Mouse (Mus musculus) cerebellum, postnatal 36 days (tissue): ENCODE measurements around the gene Prodh2.

Experiments used
- DNase-seq, 2 experiments: peaks; one replicate each; pipeline ENCODE4 v3.0.0; 2021 to 2022; ENCODE audit warnings: mixed read lengths in 2 of 2

The Prodh2 gene

DNA sequence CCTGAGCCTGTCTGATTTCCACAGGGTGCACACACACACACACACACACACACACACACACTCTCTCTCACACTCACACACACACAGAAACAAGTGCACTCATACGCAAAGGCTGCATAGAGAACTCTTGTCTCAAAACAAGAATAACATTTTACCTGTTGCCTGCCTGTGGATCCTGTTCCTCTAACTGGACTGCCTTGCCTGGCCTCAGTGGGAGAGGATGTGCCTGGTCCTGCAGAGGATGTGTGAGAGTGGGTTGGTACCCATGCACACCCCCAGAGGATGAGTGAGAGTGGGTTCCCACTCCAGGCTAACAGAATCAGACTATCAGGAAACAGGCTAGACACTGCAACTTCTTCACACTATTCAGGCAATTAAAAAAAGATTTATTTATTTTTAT, 57.2 kb downstream of the Prodh2 start:
- no peak for DNase-seq

DNA sequence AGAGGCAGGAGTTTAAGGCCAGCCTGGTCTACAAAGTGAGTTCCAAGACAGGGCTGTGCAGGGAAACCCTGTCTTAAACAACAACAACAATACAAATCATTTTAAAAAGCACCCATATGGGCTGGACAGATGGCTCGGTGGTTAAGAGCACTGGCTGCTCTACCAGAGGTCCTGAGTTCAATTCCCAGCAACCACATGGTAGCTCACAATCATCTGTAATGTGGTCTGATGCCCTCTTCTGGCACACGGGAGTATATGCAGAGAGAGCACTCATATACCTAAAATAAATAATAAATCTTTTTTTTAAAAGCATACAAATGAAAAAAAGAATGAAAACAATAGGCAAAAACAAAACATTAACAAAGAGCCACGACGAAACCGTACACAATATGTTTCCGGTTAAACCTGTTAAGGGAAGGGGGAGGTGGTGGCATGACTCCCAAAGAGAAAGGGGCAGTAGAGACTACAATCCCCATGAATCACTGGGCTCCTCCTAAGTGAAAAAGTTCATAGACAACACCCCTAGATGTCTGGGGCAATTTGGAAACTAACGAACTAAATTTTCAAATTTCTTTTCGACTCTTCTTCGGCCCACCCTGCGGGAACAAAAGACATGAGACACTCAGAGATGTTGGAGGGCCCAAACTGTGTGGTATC, 58.2 kb downstream of the Prodh2 start:
- no peak for DNase-seq

DNA sequence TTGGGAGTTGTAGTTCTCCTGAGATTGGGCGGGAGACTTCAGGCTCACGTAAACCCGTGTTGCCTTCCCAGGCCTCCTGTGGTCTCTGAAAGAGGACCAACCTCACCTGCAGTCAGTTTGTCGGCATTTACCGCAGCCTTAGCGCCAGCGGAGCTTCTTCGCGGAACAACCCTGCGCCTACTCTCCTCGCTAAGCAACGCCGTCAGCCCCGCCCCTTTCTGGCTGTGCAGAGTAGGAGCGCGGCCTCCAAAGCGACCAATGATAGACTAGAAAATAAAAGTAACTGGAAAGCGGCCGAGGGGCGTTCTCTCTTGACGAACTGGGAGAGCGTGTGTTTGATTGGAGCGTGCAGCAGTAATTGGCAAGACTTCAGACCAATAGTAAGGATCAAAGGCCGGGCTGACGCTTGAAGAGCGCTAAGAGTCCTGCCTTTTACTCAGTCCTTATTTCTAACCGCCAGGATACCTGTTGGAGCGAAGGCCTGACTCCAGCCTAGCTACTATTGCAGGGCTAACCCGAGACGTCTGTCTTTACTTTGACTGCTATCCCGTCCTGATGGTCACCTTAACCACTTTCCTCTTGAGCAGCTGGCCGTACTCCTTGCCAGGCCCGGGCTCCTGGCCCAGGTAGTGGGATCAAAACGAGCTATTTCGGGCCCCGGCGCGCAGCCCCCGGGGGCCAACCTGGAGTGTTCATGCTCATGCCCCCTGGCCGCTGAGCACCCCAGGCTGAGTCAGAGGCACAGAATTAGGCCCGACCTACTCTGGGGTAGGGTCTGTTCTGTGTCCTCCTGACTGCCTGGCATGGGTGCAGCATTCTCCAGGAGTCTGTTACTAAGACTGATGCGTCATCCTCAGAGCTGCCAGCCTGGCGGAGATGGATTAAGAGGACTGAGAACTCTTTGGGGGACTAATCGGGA, 58.9 kb downstream of the Prodh2 start, which contains the start of the genes Hspb6 and Proser3:
Gene Hspb6 (plus strand): TSS at position 77 of the 919 bp plus-strand sequence.
Gene Proser3 (minus strand): TSS at position 198 of the 919 bp plus-strand sequence.
- DNase-seq: peak; percentile 94 to 98

DNA sequence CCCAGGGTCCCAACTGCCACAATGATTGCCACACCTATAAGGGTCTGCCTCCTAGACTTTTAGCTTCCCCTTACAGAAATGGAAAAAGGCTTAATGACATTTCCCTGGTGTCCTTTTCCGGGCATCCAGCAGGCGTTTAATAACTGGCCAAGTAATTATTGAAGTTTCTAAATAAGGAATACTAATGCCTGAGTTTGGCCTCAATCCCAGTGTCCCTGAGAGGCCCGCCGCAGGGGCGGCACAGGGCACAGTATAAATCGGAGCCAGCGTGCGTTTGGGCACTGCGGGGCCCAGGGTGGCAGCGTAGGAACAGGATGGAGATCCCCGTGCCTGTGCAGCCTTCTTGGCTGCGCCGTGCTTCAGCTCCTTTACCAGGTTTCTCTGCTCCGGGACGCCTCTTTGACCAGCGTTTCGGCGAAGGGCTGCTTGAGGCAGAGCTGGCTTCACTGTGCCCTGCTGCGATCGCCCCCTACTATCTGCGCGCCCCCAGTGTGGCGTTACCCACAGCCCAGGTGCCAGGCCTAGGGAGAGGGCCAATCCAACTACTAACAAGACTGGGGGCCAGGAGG, 59.7 kb downstream of the Prodh2 start:
- peak; percentile 62 to 67 for DNase-seq

DNA sequence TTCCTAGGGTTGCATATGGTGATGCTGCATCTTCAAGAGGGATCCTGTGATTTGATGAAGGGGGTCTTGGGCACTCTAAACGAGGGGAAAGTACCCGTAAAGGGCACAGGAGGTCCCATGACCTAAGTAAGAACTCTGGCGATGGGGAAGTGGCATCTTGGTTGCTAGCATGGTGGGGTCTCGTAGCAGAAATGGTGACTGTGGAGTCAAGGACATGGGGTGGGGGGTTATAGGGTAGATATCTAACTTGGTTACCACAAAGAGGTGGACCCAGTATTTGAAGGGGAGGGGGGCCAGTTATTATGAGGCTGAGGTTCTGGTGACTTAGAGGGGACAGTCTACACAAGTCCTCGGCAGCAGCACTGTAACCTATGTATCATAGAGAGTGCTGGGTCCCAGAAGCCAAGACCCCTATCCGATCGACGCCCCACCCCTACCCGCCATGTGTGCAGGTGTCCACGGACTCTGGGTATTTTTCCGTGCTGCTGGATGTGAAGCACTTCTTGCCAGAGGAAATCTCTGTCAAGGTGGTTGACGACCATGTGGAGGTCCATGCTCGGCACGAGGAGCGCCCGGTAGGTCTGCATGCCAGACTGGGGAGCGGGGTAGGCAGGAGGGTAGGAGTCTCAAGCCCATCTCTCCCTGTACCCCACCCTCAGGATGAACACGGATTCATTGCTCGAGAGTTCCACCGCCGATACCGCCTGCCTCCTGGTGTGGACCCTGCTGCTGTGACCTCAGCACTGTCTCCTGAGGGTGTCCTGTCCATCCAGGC, 60.6 kb downstream of the Prodh2 start:
- no peak for DNase-seq

DNA sequence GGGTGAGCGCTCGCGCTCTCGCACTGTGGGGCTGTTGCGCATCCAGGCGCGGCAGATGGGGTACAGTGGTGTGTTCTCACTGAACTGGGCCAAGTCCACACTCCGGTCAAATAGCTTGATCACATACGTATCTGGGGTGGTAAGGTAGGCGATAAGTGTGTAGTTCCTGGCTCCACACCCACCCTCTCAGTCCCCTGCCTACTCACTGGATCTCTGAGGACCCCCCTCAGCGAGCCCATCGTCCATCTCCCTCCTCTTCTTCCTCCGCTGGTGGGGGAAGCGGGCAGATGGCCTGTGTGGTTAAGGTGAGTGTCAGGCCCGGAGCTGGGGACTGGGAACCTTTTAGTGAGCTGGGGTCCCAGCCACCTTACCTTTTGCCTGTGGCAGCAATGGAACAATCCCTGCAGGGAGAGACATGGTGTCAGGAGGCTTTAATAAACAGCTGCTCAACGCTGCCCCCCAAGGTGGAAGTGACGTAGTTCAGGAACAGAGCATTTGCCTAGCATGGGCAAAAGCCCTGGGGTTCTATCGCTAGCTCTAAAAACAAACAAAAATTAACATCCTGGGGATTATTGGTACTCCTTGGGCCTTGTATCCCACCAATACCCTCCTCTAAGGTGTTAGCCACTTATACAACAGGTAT, 63.6 kb downstream of the Prodh2 start:
- DNase-seq: no peak

DNA sequence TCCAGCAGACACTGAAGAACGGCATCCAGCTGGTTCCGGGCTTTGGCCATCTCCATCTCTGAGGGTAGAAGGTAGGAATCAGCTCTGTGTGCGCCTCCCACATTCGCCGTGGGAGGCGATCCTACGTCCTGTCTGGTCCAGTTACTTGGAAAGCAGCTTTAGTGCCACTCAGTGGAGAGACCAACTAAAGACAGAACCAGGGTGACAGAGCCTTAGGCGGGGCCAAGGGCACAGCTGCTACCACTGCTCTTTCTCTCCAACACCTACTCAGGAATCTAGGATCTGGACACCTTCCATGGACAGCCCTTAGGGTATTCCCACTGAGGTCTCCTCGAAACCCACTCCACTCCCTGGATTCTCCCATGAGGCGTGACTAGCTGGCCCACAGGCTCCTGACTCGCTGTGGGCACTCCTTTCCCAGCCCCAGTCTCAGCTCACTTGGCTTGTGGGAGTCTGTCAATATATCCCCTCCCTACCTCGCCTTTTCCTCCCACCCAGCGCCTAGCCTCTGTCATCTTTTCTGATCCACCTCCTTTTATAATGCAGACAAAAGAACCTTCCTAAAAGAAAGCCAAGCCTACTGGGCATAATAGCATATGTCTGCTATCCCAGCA, 64.6 kb downstream of the Prodh2 start:
- DNase-seq: no peak

DNA sequence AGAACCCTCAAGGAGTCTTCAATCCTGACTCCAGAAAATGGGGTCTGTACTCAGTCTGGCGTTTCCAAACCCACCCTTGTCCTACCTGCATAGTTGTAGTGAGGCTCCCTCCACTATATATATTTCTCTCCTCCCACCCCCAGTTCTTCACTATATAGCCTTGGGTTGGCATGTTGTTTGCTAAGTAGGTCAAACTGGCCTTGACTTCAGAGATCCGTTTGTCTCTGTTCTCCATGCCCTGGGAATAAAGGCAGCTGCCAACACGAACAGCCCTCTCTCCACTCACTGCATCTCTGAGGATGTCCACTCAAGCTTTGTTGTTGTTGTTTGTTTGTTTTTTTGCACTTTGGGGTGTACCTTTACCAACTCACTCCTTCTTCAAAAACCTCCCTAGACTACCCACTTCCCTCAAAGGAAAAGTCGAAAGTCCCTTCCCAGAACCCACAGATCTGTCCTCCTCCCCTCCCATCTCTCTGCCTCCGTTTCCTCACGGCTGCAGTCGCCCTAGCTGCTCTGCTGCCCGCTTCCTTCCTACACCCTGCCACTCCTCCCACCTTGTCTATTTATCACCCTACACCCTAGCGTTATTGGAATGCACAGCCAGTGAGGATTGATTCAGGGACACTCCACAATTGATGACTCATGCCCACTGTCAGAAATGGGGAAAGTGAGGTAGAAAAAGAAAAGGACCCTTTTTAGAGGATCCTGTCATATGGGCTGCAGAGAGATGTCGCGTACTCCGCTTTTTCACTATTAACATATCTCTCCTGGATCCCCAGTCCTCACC, 65.4 kb downstream of the Prodh2 start:
- DNase-seq: no peak

DNA sequence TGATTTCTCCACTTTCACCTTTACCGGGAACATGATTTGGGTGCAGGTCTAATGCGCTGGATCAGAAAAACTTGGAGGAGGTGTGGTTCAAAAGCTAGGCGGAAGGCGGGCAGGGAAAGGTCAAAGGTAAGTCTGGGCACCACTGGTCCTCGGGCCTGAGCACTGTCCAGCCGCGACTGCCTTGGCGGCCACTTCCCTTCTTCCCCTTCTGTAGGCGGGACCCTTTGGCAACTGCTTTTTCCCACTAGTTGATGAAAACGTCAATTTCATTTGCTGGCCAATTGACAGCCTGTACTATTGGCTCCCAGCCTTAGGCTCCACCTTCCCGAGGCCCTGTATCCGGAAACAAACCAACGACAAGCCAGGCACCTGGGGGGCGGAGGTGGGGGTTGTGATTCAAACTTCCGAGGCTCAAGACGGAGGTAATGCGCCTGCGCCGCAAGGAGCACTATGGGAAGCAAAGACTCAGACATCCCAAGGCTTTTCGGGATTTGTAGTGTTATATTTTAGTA, 66.1 kb downstream of the Prodh2 start, which contains the start of gene Lin37:
Gene Lin37 (minus strand): TSS at position 396 of the 512 bp plus-strand sequence.
- peak; percentile 98 to 99 for DNase-seq

DNA sequence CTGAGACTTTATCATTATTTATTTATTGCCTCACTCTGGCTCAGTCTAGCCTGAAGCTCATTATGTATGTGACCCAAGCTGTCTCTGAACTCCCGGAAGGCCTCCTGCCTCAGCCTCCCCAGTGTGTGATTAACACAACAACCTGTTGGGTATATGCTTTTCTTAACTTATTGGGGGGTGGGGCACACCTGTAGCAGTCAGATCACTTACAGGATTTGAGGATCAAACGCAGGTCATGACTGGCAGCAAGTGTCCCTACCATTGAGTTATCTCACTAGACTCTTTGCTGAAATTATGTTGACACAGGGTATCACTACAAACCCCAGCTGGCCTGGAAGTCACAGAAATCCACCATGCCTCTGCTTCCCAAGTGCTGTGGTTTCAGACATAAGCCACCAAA, 66.9 kb downstream of the Prodh2 start:
- no peak for DNase-seq

DNA sequence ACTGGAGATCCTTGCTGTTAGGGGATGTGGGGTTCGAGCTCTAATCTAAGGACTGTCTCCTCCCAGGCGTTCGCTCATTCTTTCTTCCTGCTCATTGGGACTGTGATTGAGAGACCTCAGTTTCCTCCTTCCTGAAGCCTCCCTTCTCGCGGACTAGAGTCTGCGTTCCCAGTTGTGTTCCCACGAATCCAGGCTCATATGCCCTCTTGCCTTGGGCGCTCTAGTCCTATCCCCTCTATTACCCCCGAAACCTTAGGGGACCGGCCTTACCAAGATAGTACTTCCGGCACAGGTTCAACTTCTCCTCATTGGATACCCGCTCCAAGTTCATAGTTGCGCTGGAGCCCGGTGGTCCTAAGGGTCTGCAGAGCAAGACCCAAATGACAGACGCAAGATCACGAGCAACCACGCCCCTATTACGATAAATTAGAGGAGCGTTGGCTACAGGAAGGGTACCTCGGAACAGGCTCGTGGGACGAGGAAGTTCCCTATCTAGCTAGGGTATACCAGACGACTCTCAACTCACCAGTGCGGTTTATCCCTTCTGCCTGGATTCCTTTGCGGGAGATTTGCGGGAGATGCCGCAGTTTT, 69.2 kb downstream of the Prodh2 start:
- DNase-seq: peak in 1 of 2 experiments; percentile 34
